Mouse (Mus musculus): ENCODE data around the gene Prkcd. TPM values are rescaled to one million over a fixed set of nuclear protein-coding genes. Genes with fewer than 3 reads are reported as not detected.
A peak's percentile ranks its signal among the peaks of the same experiment; 100 is the strongest.

The Prkcd gene
- polyA plus RNA-seq, 1 experiment, result 47.5 TPM

DNA sequence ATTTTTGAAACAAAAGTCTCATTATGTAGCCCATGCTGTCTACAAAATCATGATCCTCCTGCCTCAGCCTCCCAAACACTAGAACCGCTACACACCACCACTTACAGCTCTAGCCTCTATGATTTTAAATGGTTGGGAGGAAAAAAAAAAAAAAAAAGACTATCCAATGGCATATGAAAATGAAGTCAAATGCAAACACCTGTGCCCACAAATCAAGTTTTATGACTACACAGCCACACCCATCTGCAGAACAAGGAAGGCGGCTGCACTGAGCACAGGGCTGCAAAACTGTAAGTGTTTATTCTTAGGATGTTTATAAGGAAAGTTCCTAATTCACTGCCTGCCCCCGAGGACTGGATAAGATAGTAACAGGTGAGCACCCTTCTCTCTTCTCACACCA, 29.6 kb downstream of the Prkcd start:
- Histone ChIP-seq H3K27ac (ENCODE audit: insufficient read depth, low read length) (no peak overlapping the region), H3K36me3 (ENCODE audit: control insufficient read depth, insufficient read depth, low read length, poor library complexity, severe bottlenecking) (peaks cover 3% of the 10 kb centered on the region; the same call in 1 of the 2 replicates)

GRCm38 (mm10) chr14:30595576-30596313, 30.3 kb downstream of the Prkcd start:
- Histone ChIP-seq H3K27me3 (ENCODE audit: control insufficient read depth, insufficient read depth, low read length, poor library complexity, severe bottlenecking) (no peaks in the 10 kb centered on the region), H3K36me3 (ENCODE audit: control insufficient read depth, insufficient read depth, low read length, poor library complexity, severe bottlenecking) (peaks cover 3% of the 10 kb centered on the region; the same call in 1 of the 2 replicates), H3K4me1 (ENCODE audit: control insufficient read depth, insufficient read depth, low read length) (no peaks in the 10 kb centered on the region), H3K4me3 (ENCODE audit: low read depth, low read length) (no peak overlapping the region), H3K9ac (ENCODE audit: low read depth, poor library complexity, severe bottlenecking) (no peak overlapping the region), H3K27ac (ENCODE audit: insufficient read depth, low read length) (no peak overlapping the region), H3K9me3 (replicated peaks; ENCODE audit: control insufficient read depth, insufficient read depth, low read length, poor library complexity, severe bottlenecking) (no peaks in the 10 kb centered on the region)
- TF ChIP-seq CTCF (IDR thresholded peaks at IDR 0.05; ENCODE audit: low read depth, low read length) (no peak), POLR2A (IDR thresholded peaks at IDR 0.05; ENCODE audit: insufficient read depth, low read length) (no peak), EP300 (IDR thresholded peaks at IDR 0.05; ENCODE audit: insufficient read depth, low read depth, low read length) (no peak)

More for the DNA sequence above, 29.6 kb downstream of the Prkcd start:
- Histone ChIP-seq H3K9me3 (replicated peaks; ENCODE audit: control insufficient read depth, insufficient read depth, low read length, poor library complexity, severe bottlenecking) (no peaks in the 10 kb centered on the region), H3K27me3 (ENCODE audit: control insufficient read depth, insufficient read depth, low read length, poor library complexity, severe bottlenecking) (no peaks in the 10 kb centered on the region), H3K9ac (ENCODE audit: low read depth, poor library complexity, severe bottlenecking) (no peak overlapping the region), H3K4me1 (ENCODE audit: control insufficient read depth, insufficient read depth, low read length) (no peaks in the 10 kb centered on the region), H3K4me3 (ENCODE audit: low read depth, low read length) (no peak overlapping the region)
- TF ChIP-seq CTCF (IDR thresholded peaks at IDR 0.05; ENCODE audit: low read depth, low read length), result no peak
- no peak for TF ChIP-seq EP300 (IDR thresholded peaks at IDR 0.05; ENCODE audit: insufficient read depth, low read depth, low read length)
- TF ChIP-seq POLR2A (IDR thresholded peaks at IDR 0.05; ENCODE audit: insufficient read depth, low read length), result no peak

DNA sequence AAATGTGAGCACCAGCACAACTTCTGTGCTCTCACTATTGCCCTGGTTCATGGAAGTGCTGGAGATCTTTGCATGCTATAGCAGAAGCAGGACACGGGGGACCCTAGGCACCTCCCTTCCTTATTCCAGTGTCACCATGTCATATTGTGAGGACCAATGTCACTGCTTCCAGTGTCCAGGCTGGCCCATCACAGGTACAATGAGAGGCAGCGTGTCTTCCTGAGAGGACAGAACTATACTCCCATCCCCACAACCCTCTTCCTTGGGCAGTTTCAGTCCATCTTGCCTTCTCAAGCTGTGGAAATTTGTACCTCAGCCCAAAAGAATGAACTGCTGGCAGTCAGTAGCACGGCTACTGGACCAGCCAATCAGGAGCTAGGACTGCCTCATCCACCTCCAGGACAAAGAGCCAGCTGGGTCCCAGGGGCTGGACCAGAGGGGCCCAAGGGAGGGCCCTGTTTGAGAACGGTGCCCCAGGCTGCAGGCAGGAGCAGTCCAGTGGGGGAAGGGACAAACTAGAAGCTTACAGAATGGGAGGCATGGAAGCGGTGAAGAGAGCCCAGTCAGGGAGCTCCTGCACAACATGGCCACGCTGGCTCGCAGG, 31.8 kb downstream of the Prkcd start:
- Histone ChIP-seq H3K27me3 (ENCODE audit: control insufficient read depth, insufficient read depth, low read length, poor library complexity, severe bottlenecking) (no peaks in the 10 kb centered on the region), H3K36me3 (ENCODE audit: control insufficient read depth, insufficient read depth, low read length, poor library complexity, severe bottlenecking) (peaks cover 3% of the 10 kb centered on the region; the same call in 1 of the 2 replicates), H3K4me1 (ENCODE audit: control insufficient read depth, insufficient read depth, low read length) (no peaks in the 10 kb centered on the region), H3K27ac (ENCODE audit: insufficient read depth, low read length) (no peak overlapping the region), H3K9ac (ENCODE audit: low read depth, poor library complexity, severe bottlenecking) (no peak overlapping the region), H3K9me3 (replicated peaks; ENCODE audit: control insufficient read depth, insufficient read depth, low read length, poor library complexity, severe bottlenecking) (no peaks in the 10 kb centered on the region), H3K4me3 (ENCODE audit: low read depth, low read length) (no peak overlapping the region)
- TF ChIP-seq EP300 (IDR thresholded peaks at IDR 0.05; ENCODE audit: insufficient read depth, low read depth, low read length), result 0 out of 2 replicates have a peak, but pooled peaks have one; percentile 6
- TF ChIP-seq POLR2A (IDR thresholded peaks at IDR 0.05; ENCODE audit: insufficient read depth, low read length), result no peak
- TF ChIP-seq CTCF (IDR thresholded peaks at IDR 0.05; ENCODE audit: low read depth, low read length), result no peak

DNA sequence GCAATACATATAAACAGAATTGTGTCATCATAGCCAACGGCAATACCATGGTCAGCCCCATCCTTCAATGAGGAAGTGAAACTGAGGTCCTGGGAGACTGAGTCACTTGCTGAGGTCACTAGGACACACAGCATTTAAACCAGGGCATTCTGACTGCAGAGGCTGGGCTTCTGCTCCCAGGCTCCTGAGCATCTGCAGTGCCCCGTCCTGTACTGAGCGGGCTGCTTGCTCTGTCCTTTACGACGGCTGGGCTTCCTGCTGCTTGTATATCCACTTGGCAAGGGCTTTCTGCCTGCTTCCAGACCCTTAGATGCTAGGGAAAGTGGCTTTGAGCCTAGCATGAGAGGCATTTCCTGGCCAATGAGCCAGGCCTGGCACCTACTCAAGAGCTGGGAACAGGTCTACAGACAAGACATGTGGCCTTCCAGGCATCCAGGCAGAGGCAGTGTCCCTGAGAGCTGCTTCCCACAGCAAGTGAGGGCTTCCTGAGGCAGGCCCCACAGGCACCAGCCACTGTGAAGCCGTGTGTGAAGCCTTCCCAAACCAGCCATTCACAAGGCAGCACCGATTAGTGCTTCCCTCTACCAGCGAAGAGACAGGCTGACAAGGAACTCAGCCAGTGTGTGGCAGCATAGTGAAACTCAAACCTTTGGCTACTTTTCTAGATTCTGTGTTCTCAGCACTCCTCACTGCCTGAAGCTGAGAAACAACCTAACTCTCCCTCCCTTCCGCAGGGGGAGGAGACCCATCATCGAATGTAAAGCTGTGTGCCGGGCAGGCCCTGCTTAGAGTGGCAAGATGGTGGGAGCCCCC, 32.5 kb downstream of the Prkcd start:
- Histone ChIP-seq H3K9ac (ENCODE audit: low read depth, poor library complexity, severe bottlenecking) (no peak overlapping the region), H3K27ac (ENCODE audit: insufficient read depth, low read length) (no peak overlapping the region), H3K27me3 (ENCODE audit: control insufficient read depth, insufficient read depth, low read length, poor library complexity, severe bottlenecking) (no peaks in the 10 kb centered on the region), H3K4me3 (ENCODE audit: low read depth, low read length) (no peak overlapping the region), H3K36me3 (ENCODE audit: control insufficient read depth, insufficient read depth, low read length, poor library complexity, severe bottlenecking) (peaks cover 3% of the 10 kb centered on the region; the same call in 1 of the 2 replicates), H3K9me3 (replicated peaks; ENCODE audit: control insufficient read depth, insufficient read depth, low read length, poor library complexity, severe bottlenecking) (no peaks in the 10 kb centered on the region), H3K4me1 (ENCODE audit: control insufficient read depth, insufficient read depth, low read length) (no peaks in the 10 kb centered on the region)
- no peak for TF ChIP-seq POLR2A (IDR thresholded peaks at IDR 0.05; ENCODE audit: insufficient read depth, low read length)
- TF ChIP-seq EP300 (IDR thresholded peaks at IDR 0.05; ENCODE audit: insufficient read depth, low read depth, low read length), result no peak
- TF ChIP-seq CTCF (IDR thresholded peaks at IDR 0.05; ENCODE audit: low read depth, low read length), result no peak

DNA sequence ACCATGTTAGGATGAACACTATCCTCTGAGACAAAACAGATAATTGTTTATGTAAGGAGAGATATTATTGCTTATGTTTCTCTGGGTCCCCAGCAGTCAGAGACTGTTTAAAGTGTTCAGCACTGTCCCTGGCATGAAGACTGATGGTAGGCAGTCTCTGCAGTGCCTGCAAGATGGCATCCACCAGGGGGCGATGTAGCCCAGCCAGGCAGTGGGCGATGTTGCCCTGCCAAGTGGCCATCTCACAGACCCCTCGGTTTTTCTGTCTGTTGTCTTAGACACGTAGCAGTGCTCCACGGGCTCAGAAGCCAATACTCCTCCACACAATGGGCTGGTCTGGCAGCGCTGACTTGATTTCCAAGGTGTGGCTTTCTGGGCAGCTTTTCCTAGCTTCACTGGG, 34.6 kb downstream of the Prkcd start:
- Histone ChIP-seq H3K4me3 (ENCODE audit: low read depth, low read length) (no peak overlapping the region), H3K9me3 (replicated peaks; ENCODE audit: control insufficient read depth, insufficient read depth, low read length, poor library complexity, severe bottlenecking) (no peaks in the 10 kb centered on the region), H3K27me3 (ENCODE audit: control insufficient read depth, insufficient read depth, low read length, poor library complexity, severe bottlenecking) (no peaks in the 10 kb centered on the region), H3K4me1 (ENCODE audit: control insufficient read depth, insufficient read depth, low read length) (no peaks in the 10 kb centered on the region), H3K36me3 (ENCODE audit: control insufficient read depth, insufficient read depth, low read length, poor library complexity, severe bottlenecking) (no peaks in the 10 kb centered on the region), H3K9ac (ENCODE audit: low read depth, poor library complexity, severe bottlenecking) (no peak overlapping the region), H3K27ac (ENCODE audit: insufficient read depth, low read length) (no peak overlapping the region)
- TF ChIP-seq POLR2A (IDR thresholded peaks at IDR 0.05; ENCODE audit: insufficient read depth, low read length) (no peak), CTCF (IDR thresholded peaks at IDR 0.05; ENCODE audit: low read depth, low read length) (peak; percentile 95)
